Mouse (Mus musculus): Measurements from ENCODE around the gene Rnf220.

DNA sequence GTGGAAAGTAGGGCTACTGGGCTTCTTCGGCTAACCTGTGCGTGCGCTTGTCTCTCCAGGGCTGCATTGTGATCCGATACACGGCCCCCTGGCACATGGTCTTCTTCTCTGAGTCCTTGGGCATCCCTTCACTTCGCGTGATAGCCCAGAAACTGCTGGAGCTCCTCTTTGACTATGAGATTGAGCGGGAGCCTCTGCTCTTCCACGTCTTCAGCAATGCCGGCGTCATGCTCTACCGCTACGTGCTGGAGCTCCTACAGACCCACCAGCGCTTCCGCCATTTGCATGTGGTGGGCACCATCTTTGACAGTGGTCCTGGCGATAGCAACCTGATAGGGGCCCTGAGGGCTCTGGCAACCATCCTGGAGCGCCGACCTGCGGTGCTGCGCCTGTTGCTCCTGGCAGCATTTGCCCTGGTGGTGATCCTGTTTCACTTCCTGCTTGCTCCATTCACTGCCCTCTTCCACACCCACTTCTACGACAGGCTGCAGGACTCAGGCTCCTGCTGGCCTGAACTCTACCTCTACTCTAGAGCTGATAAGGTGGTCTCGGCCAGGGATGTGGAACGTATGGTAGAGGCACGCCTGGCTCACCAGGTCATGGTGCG, 228.9 kb downstream of the Rnf220 start:
- TF ChIP-seq POLR2A (IDR thresholded peaks at IDR 0.05; ENCODE audit: low read depth, low read length) (no peak), MAX (IDR thresholded peaks at IDR 0.05; ENCODE audit: low read length) (no peak), IRF4 (IDR thresholded peaks at IDR 0.05; ENCODE audit: low read depth, low read length) (no peak), NRF1 (IDR thresholded peaks at IDR 0.05; ENCODE audit: low read depth, low read length) (no peak), UBTF (IDR thresholded peaks at IDR 0.05; ENCODE audit: low read depth, low read length) (no peak), TCF12 (IDR thresholded peaks at IDR 0.05; ENCODE audit: low read depth, low read length) (no peak), RAD21 (IDR thresholded peaks at IDR 0.05; ENCODE audit: low read depth, low read length) (no peak), TBP (conservative IDR thresholded peaks at IDR 0.05; ENCODE audit: low read depth, low read length) (no peak), PAX5 (IDR thresholded peaks at IDR 0.05; ENCODE audit: low read length) (no peak), CTCF (conservative IDR thresholded peaks at IDR 0.05 in 1 of 2, IDR thresholded peaks at IDR 0.05 in 1 of 2; ENCODE audit: low read depth in 2 of 2, low read length in 2 of 2) (no peak), GABPA (IDR thresholded peaks at IDR 0.05; ENCODE audit: insufficient replicate concordance, low read depth, low read length) (no peak), HCFC1 (IDR thresholded peaks at IDR 0.05; ENCODE audit: low read depth, low read length) (no peak)

Measured in CH12.LX (cell line).